ENCODE assay signal across 29 mouse cellular contexts in the genomic region with DNA sequence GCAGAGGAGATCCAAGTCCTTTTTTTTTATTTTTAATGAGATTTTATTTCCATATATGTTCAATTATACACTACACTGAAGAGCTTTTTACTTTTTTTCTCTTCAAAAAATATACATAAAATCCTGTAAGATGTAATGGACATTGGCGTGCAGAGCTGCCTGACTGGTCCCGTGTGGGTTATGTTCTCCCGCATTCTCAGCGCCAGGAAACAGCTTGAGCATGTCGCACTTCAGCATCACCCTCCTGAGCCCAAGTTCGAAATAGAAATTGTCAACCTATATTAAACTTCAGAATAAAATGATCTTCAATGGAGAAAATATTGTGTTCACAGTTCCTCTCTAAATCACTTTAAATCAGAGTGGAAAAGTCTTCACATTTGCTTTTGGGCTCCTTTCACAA.
DNase-seq lines count a peak whose midpoint lies in the region; ATAC-seq and TF ChIP-seq lines count a peak whose summit lies in the region.
"Had no signal": no experiment of that assay in that cellular context is flagged by ENCODE, and none has a peak within 500 bp of the region (broad histone marks: within the 10 kb centered on the region; RNA-seq: fewer than 3 reads in every experiment).

No protein-coding gene starts in this region.

- DNase-seq in forebrain, embryonic 14.5 days (ENCODE audit: low spot score) = no peak
- DNase-seq in frontal cortex, postnatal 10 days (ENCODE audit: low spot score in 2 of 2) = no peak
- DNase-seq in left cerebral cortex, adult 2 months (ENCODE audit: extremely low spot score in 1 of 2, low spot score in 2 of 2) = no peak
- no peak for DNase-seq in left cerebral cortex, adult 9 months (ENCODE audit: low spot score in 2 of 2)
- DNase-seq in right cerebral cortex, postnatal 10 days (ENCODE audit: low spot score in 2 of 2) = peak; percentile 46 to 70
- no peak for DNase-seq in right cerebral cortex, postnatal 25 days
- DNase-seq: adrenal gland, adult 8-10 months; adrenal gland, postnatal 14 days; adrenal gland, postnatal 36 days; B cell, adult 2 months; cerebellum, adult 11 months; cerebellum, adult 18-20 months; cerebellum, adult 8-10 months; cerebellum, adult 9-11 months; cerebellum, postnatal 14 days; cerebellum, postnatal 36 days; embryo, embryonic 11 days had no signal

- ATAC-seq in forebrain, embryonic 16.5 days = 0 out of 2 replicates have a peak, but pooled peaks have one; percentile 16
- no peak for ATAC-seq in forebrain, embryonic 14.5 days
- peak; percentile 90 for ATAC-seq in frontal cortex, adult (ENCODE audit: low TSS enrichment)
- ATAC-seq: activated CD4-positive, CD25-positive, alpha-beta regulatory T cell, adult 4 months; CD4-positive, CD25-positive, alpha-beta regulatory T cell, adult 4 months; Patski had no signal

- no peak overlapping the region for H3K9ac ChIP-seq in forebrain, embryonic 16.5 days (replicated peaks; ENCODE audit: low read depth, low read length)
- no peak overlapping the region for H3K9ac ChIP-seq in forebrain, embryonic 14.5 days (ENCODE audit: low read length)
- H3K9ac ChIP-seq: embryonic facial prominence, embryonic 13.5 days; embryonic facial prominence, embryonic 15.5 days; forebrain, embryonic 12.5 days had no signal

- intact Hi-C loops in left cerebral cortex, adult 2 months (cut with DNase I) = no loop called here

- 83% methylated on average over 6 of the region's 6 CpGs for WGBS in forebrain, embryonic 16.5 days
- 86% methylated on average over 6 of the region's 6 CpGs for WGBS in forebrain, embryonic 14.5 days

- H3K36me3 ChIP-seq in forebrain, embryonic 16.5 days (ENCODE audit: control insufficient read depth, insufficient read depth) = no peaks in the 10 kb centered on the region
- H3K36me3 ChIP-seq in forebrain, embryonic 14.5 days (ENCODE audit: control insufficient read depth, insufficient read depth, low read length) = no peaks in the 10 kb centered on the region
- H3K36me3 ChIP-seq: G1E had no signal

- H3K27ac ChIP-seq in forebrain, embryonic 16.5 days (ENCODE audit: low read length) = no peak overlapping the region
- no peak overlapping the region for H3K27ac ChIP-seq in forebrain, embryonic 14.5 days (ENCODE audit: low read depth, low read length)
- 0 out of 2 replicates have a peak overlapping the region, but pooled peaks have one; percentile 24 for H3K27ac ChIP-seq in left cerebral cortex, adult 2 months
- H3K27ac ChIP-seq: embryonic facial prominence, embryonic 13.5 days; embryonic facial prominence, embryonic 15.5 days; forebrain, embryonic 10.5 days; forebrain, embryonic 12.5 days had no signal

- H3K4me1 ChIP-seq in forebrain, embryonic 16.5 days (replicated peaks; ENCODE audit: control insufficient read depth, insufficient read depth, low read length) = no peaks in the 10 kb centered on the region
- H3K4me1 ChIP-seq in forebrain, embryonic 14.5 days (ENCODE audit: control insufficient read depth, insufficient read depth, low read length) = no peaks in the 10 kb centered on the region
- H3K4me1 ChIP-seq: forebrain, embryonic 10.5 days; forebrain, embryonic 12.5 days had no signal

- no peak overlapping the region for H3K4me2 ChIP-seq in forebrain, embryonic 16.5 days (ENCODE audit: low read length)
- no peak overlapping the region for H3K4me2 ChIP-seq in forebrain, embryonic 14.5 days (ENCODE audit: low read length)
- H3K4me2 ChIP-seq: embryonic facial prominence, embryonic 13.5 days; embryonic facial prominence, embryonic 15.5 days; forebrain, embryonic 12.5 days had no signal

- TF ChIP-seq CTCF in left cerebral cortex, adult 2 months (IDR thresholded peaks at IDR 0.05) = no peak

- no peaks in the 10 kb centered on the region for H3K9me3 ChIP-seq in forebrain, embryonic 16.5 days (ENCODE audit: control insufficient read depth, low read length)
- peaks cover 3% of the 10 kb centered on the region; the same call in 1 of the 2 replicates for H3K9me3 ChIP-seq in forebrain, embryonic 14.5 days (replicated peaks; ENCODE audit: control insufficient read depth, low read length)

- H3K4me3 ChIP-seq in forebrain, embryonic 16.5 days (replicated peaks; ENCODE audit: low read length) = no peak overlapping the region
- no peak overlapping the region for H3K4me3 ChIP-seq in forebrain, embryonic 14.5 days (ENCODE audit: low read depth, low read length)
- no peak overlapping the region for H3K4me3 ChIP-seq in left cerebral cortex, adult 2 months
- H3K4me3 ChIP-seq: embryonic facial prominence, embryonic 13.5 days; embryonic facial prominence, embryonic 15.5 days; erythroblast, embryonic 14.5 days; forebrain, embryonic 10.5 days; forebrain, embryonic 12.5 days had no signal

- no peaks in the 10 kb centered on the region for H3K27me3 ChIP-seq in forebrain, embryonic 16.5 days (replicated peaks; ENCODE audit: control insufficient read depth, insufficient read depth, low read length)
- H3K27me3 ChIP-seq in forebrain, embryonic 14.5 days (replicated peaks; ENCODE audit: control insufficient read depth, insufficient read depth, low read length) = no peaks in the 10 kb centered on the region
- H3K27me3 ChIP-seq: CH12.LX; embryonic facial prominence, embryonic 13.5 days; embryonic facial prominence, embryonic 15.5 days; forebrain, embryonic 12.5 days; Patski had no signal

Comparison
In these comparisons a context has a peak if more than half of its experiments do, and no peak if none do; other contexts are left out.
1. DNase-seq: peak in right cerebral cortex, postnatal 10 days (2 of 2); none in forebrain, embryonic 14.5 days (single experiment), frontal cortex, postnatal 10 days (0 of 2), left cerebral cortex, adult 2 months (0 of 2), left cerebral cortex, adult 9 months (0 of 2) and right cerebral cortex, postnatal 25 days (single experiment).